Mouse (Mus musculus) forebrain, embryonic 16.5 days (tissue): Measurements from ENCODE around the gene Anapc13. TPM values are rescaled to one million over a fixed set of nuclear protein-coding genes. Genes with fewer than 3 reads are reported as not detected.

Source experiments
- ATAC-seq: fragments of 200-750 bp; cut with Nextera tagmentation; 2 replicates; pipeline ENCODE4 v1.8.0; 2017; ENCODE audit warnings: mild to moderate bottlenecking, moderate library complexity
- H3K27ac ChIP-seq: fragments of 300-500 bp; sonication (generic); 2 replicates; pipeline ENCODE4 v1.5.1; 2014; ENCODE audit warnings: low read length, control low read depth
- H3K27me3 ChIP-seq: fragments of 300-500 bp; sonication (generic); replicated peaks from 2 replicates; pipeline ENCODE4 v1.6.1; 2014; ENCODE audit warnings: low read length; ENCODE audit not compliant: control insufficient read depth, insufficient read depth
- H3K36me3 ChIP-seq: fragments of 300-500 bp; sonication (generic); 2 replicates; pipeline ENCODE4 v1.6.1; 2014; ENCODE audit not compliant: control insufficient read depth, insufficient read depth
- H3K4me1 ChIP-seq: fragments of 300-500 bp; sonication (generic); replicated peaks from 2 replicates; pipeline ENCODE4 v1.6.1; 2014; ENCODE audit warnings: low read length; ENCODE audit not compliant: control insufficient read depth, insufficient read depth
- H3K4me2 ChIP-seq: fragments of 300-500 bp; sonication (generic); 2 replicates; pipeline ENCODE4 v1.6.1; 2014; ENCODE audit warnings: mild to moderate bottlenecking, low read length, control low read depth
- H3K4me3 ChIP-seq: fragments of 300-500 bp; sonication (generic); replicated peaks from 2 replicates; pipeline ENCODE4 v1.5.1; 2014; ENCODE audit warnings: mild to moderate bottlenecking, low read length, control low read depth
- H3K9ac ChIP-seq: fragments of 300-500 bp; sonication (generic); replicated peaks from 2 replicates; pipeline ENCODE4 v1.6.1; 2014; ENCODE audit warnings: low read depth, low read length, control low read depth
- H3K9me3 ChIP-seq: fragments of 300-500 bp; sonication (generic); 2 replicates; pipeline ENCODE4 v1.6.1; 2016; ENCODE audit warnings: low read length; ENCODE audit not compliant: control insufficient read depth
- WGBS: fragments of 180-500 bp; shearing (Covaris S2); extraction: QIAGEN DNeasy Blood & Tissue Kit; methylation state at CpG from one replicate; pipeline ENCODE4 v1.1.7; 2014; 5-methylcytosine and 5-hydroxymethylcytosine counted together
- polyA plus RNA-seq: library from polyadenylated mRNA; unstranded; fragments of >200 nt; fragmentation: Nextera tagmentation; extraction: Ambion mirVana; gene quantifications from 2 replicates; pipeline ENCODE4 v1.2.1, GENCODE M21; 2015

Gene Anapc13
- polyA plus RNA-seq, 1 experiment from 2014 or later, result 111 TPM

GRCm38 (mm10) chr9:102625401-102625982 lies 604 bp upstream of the Anapc13 start:
- Histone ChIP-seq H3K9me3 (no peaks in the 10 kb centered on the region), H3K27ac (peak overlapping the region; percentile 97), H3K4me3 (peak overlapping the region; percentile 94), H3K4me2 (peak overlapping the region; percentile 75), H3K4me1 (peaks cover 21% of the 10 kb centered on the region), H3K9ac (peak overlapping the region; percentile 99), H3K36me3 (no peaks in the 10 kb centered on the region), H3K27me3 (no peaks in the 10 kb centered on the region)
- no peak; the same call in 1 of the 2 replicates for ATAC-seq
- WGBS, result under 1% methylated on average over 27 of the region's 27 CpGs

- Histone ChIP-seq H3K9ac (peak overlapping the region; percentile 99), H3K4me1 (peaks cover 21% of the 10 kb centered on the region), H3K9me3 (no peaks in the 10 kb centered on the region), H3K4me2 (peak overlapping the region; percentile 85), H3K27ac (peak overlapping the region; percentile 97), H3K4me3 (peak overlapping the region; percentile 94), H3K27me3 (no peaks in the 10 kb centered on the region), H3K36me3 (no peaks in the 10 kb centered on the region)
- under 1% methylated on average over 9 of the region's 9 CpGs for WGBS
- no peak for ATAC-seq
Measured at GRCm38 (mm10) chr9:102626839-102627225, 736 bp downstream of the Anapc13 start.

- 0 out of 2 replicates have a peak overlapping the region, but pooled peaks have one; percentile 99 for H3K9ac ChIP-seq
- peaks cover 21% of the 10 kb centered on the region for H3K4me1 ChIP-seq
- ATAC-seq, result no peak
- no peaks in the 10 kb centered on the region for H3K9me3 ChIP-seq
- peak overlapping the region; percentile 94; the same call in 1 of the 2 replicates for H3K4me3 ChIP-seq
- H3K27me3 ChIP-seq, result no peaks in the 10 kb centered on the region
- no peak overlapping the region for H3K27ac ChIP-seq
- no peaks in the 10 kb centered on the region for H3K36me3 ChIP-seq
- 85% methylated on average over 7 of the region's 7 CpGs for WGBS
- peak overlapping the region; percentile 85 for H3K4me2 ChIP-seq
Measured at GRCm38 (mm10) chr9:102627442-102627841, 1.3 kb downstream of the Anapc13 start.

GRCm38 (mm10) chr9:102629052-102629451 lies 3.0 kb downstream of the Anapc13 start:
- peaks cover 21% of the 10 kb centered on the region for H3K4me1 ChIP-seq
- no peak for ATAC-seq
- no peaks in the 10 kb centered on the region for H3K9me3 ChIP-seq
- 79% methylated on average over 7 of the region's 7 CpGs for WGBS
- no peaks in the 10 kb centered on the region for H3K27me3 ChIP-seq
- H3K4me3 ChIP-seq, result no peak overlapping the region
- peaks cover 3% of the 10 kb centered on the region; the same call in 1 of the 2 replicates for H3K36me3 ChIP-seq
- H3K27ac ChIP-seq, result no peak overlapping the region
- H3K9ac ChIP-seq, result no peak overlapping the region
- H3K4me2 ChIP-seq, result no peak overlapping the region

- Histone ChIP-seq H3K9me3 (no peaks in the 10 kb centered on the region), H3K4me1 (peaks cover 10% of the 10 kb centered on the region), H3K9ac (no peak overlapping the region), H3K4me3 (no peak overlapping the region), H3K27me3 (no peaks in the 10 kb centered on the region), H3K36me3 (peaks cover 5% of the 10 kb centered on the region; the same call in 1 of the 2 replicates), H3K27ac (no peak overlapping the region), H3K4me2 (no peak overlapping the region)
- ATAC-seq, result no peak
- 72% methylated on average over 2 of the region's 2 CpGs for WGBS
Measured at GRCm38 (mm10) chr9:102631589-102632147, 5.6 kb downstream of the Anapc13 start.

- Histone ChIP-seq H3K4me3 (no peak overlapping the region), H3K36me3 (peaks cover 5% of the 10 kb centered on the region; the same call in 1 of the 2 replicates), H3K27me3 (no peaks in the 10 kb centered on the region), H3K9me3 (no peaks in the 10 kb centered on the region), H3K4me2 (no peak overlapping the region), H3K27ac (no peak overlapping the region), H3K9ac (no peak overlapping the region), H3K4me1 (peaks cover 10% of the 10 kb centered on the region)
- no peak for ATAC-seq
- WGBS, result 95% methylated on average over 4 of the region's 4 CpGs
Measured at GRCm38 (mm10) chr9:102632173-102632572, 6.1 kb downstream of the Anapc13 start.

GRCm38 (mm10) chr9:102632923-102633537 lies 6.9 kb downstream of the Anapc13 start:
- H3K9me3 ChIP-seq, result no peaks in the 10 kb centered on the region
- 0 out of 2 replicates have a peak overlapping the region, but pooled peaks have one; percentile 19 for H3K27ac ChIP-seq
- peaks cover 5% of the 10 kb centered on the region; the same call in 1 of the 2 replicates for H3K36me3 ChIP-seq
- peaks cover 8% of the 10 kb centered on the region; the same call in 1 of the 2 replicates for H3K4me1 ChIP-seq
- 45% methylated on average over 1 of the region's 1 CpGs for WGBS
- no peak overlapping the region for H3K4me3 ChIP-seq
- no peaks in the 10 kb centered on the region for H3K27me3 ChIP-seq
- no peak overlapping the region for H3K4me2 ChIP-seq
- H3K9ac ChIP-seq, result no peak overlapping the region
- peak; percentile 68; the same call in 1 of the 2 replicates for ATAC-seq

GRCm38 (mm10) chr9:102634453-102634852 lies 8.4 kb downstream of the Anapc13 start:
- H3K36me3 ChIP-seq, result peaks cover 5% of the 10 kb centered on the region; the same call in 1 of the 2 replicates
- no peak for ATAC-seq
- 88% methylated on average over 8 of the region's 8 CpGs for WGBS

GRCm38 (mm10) chr9:102636553-102636952 lies 10.5 kb downstream of the Anapc13 start:
- Histone ChIP-seq H3K4me1 (peaks cover 8% of the 10 kb centered on the region; the same call in 1 of the 2 replicates), H3K4me3 (no peak overlapping the region), H3K27ac (no peak overlapping the region), H3K9ac (no peak overlapping the region), H3K9me3 (no peaks in the 10 kb centered on the region), H3K4me2 (no peak overlapping the region), H3K36me3 (peaks cover 5% of the 10 kb centered on the region; the same call in 1 of the 2 replicates), H3K27me3 (no peaks in the 10 kb centered on the region)
- WGBS, result 0% methylated on average over 4 of the region's 4 CpGs
- ATAC-seq, result peak; percentile 36

More at GRCm38 (mm10) chr9:102634453-102634852, 8.4 kb downstream of the Anapc13 start:
- no peak overlapping the region for H3K4me2 ChIP-seq
- no peak overlapping the region for H3K27ac ChIP-seq
- H3K27me3 ChIP-seq, result no peaks in the 10 kb centered on the region
- H3K4me1 ChIP-seq, result peaks cover 8% of the 10 kb centered on the region; the same call in 1 of the 2 replicates
- H3K9ac ChIP-seq, result no peak overlapping the region
- no peak overlapping the region for H3K4me3 ChIP-seq
- H3K9me3 ChIP-seq, result no peaks in the 10 kb centered on the region
